Mouse (Mus musculus) brain, embryonic 14.5 days (tissue): ENCODE measurements at regions not wholly inside any gene's neighbourhood (a gene's known extent, or its start where the extent isn't known, plus 50 kb on each side); places are given as distances from the start of the nearest gene placed in this dataset.

ENCODE experiments used
- CTCF ChIP-seq: fragments of 200-500 bp; IDR thresholded peaks from 2 replicates; pipeline ENCODE4 v1.5.1; 2012; ENCODE audit warnings: inconsistent platforms, mild to moderate bottlenecking, moderate library complexity, borderline replicate concordance; ENCODE audit not compliant: insufficient read depth, insufficient read length; ENCODE audit errors: extremely low read depth
- POLR2A ChIP-seq: fragments of 200-500 bp; IDR thresholded peaks from 2 replicates; pipeline ENCODE4 v1.6.1; 2012; ENCODE audit warnings: mild to moderate bottlenecking, inconsistent platforms, borderline replicate concordance; ENCODE audit not compliant: poor library complexity, insufficient read depth, insufficient read length, severe bottlenecking; ENCODE audit errors: extremely low read depth

DNA sequence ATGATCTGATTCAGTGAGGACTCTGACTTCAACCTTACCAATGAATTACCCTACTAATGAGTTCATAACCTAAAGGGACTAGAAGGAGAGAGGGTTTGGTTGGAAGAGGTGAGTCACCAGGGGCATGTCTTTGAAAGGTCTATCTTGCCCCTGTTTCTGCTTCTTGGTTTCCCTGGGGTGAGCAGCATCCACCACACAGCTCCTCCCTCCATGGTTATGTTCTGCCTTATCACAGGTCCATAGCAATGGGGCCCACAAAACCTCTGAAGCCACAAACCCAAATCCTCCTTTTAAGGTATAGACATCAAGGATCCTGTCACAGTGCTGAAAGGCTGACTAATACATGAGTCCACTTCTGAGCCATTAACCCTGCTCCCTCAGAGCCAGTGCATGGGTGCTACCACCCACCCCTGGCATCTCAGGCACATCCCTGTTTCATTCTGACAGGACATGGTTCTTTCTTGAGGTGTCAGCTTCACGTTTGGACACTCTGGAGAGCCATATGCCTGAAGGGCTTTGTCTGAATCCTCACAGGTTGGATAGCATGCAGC is 74.9 kb downstream of the Cops8 start:
- no peak for TF ChIP-seq POLR2A
- no peak for TF ChIP-seq CTCF
